Comparison of ENCODE assay signal across 9 mouse cellular contexts in the genomic region with DNA sequence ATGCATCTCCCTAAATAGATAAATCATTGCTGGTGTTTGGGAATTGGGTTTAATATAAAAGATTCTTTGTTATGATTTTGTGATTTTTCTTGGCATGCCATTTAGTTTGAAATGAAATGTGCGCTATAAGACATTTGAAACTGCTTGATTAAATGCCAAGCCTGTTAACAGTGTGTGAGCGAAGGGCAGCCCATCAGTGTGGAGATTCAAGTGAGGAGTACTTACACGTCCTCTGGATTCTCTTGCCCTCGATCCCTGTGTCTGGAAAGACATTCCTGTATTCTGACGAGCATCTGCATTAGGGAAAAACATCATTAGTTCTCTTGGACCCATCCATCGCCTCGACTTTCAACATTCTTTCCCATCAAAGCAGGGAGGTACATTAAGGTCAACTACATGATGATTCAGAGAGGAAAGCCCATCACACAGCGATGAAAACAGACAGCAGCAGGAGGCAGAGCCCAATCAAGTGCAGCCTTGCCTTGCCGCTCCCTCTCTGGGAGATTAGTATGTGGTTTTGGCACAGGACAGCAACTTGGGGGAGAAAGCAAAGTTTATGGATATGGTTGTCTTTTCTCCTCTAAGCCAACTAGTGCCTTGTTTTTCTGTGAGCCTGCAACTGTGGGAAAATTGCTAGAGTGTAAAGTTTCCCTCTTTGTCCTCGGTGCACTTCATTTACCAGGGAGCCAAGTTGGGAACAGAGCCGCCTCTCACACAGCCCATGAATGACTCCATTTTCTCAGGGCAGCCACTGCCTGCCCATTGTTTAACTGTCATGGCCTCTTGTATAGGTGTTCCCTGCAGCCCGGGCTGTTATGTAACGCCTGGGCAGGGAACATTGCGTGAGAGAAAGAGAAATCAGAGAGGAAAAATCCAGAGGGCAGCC. TPM values are rescaled to one million over a fixed set of nuclear protein-coding genes. Genes with fewer than 3 reads are reported as not detected.
DNase-seq lines count a peak whose midpoint lies in the region; ATAC-seq and TF ChIP-seq lines count a peak whose summit lies in the region.
"Had no signal": no experiment of that assay in that cellular context is flagged by ENCODE, and none has a peak within 500 bp of the region (broad histone marks: within the 10 kb centered on the region; RNA-seq: fewer than 3 reads in every experiment).

No protein-coding gene starts in this region.

- no peaks in the 10 kb centered on the region for H3K9me3 ChIP-seq in heart, embryonic 12.5 days (replicated peaks)
- H3K9me3 ChIP-seq in forebrain, postnatal 0 days (ENCODE audit: low read length): no peaks in the 10 kb centered on the region
- no peaks in the 10 kb centered on the region for H3K9me3 ChIP-seq in limb, embryonic 13.5 days

- H3K4me2 ChIP-seq in heart, embryonic 12.5 days: no peak overlapping the region
- H3K4me2 ChIP-seq in forebrain, postnatal 0 days (ENCODE audit: low read depth): no peak overlapping the region
- H3K4me2 ChIP-seq in limb, embryonic 13.5 days (replicated peaks): no peak overlapping the region

- no peaks in the 10 kb centered on the region for H3K4me1 ChIP-seq in heart, embryonic 12.5 days (replicated peaks)
- no peaks in the 10 kb centered on the region for H3K4me1 ChIP-seq in forebrain, postnatal 0 days (ENCODE audit: insufficient read depth)
- H3K4me1 ChIP-seq in limb, embryonic 13.5 days: peaks cover 5% of the 10 kb centered on the region; the same call in 1 of the 2 replicates
- H3K4me1 ChIP-seq in thymus, adult 2 months (replicated peaks; ENCODE audit: control insufficient read depth, insufficient read depth, low read length): no peaks in the 10 kb centered on the region; the same call in 1 of the 2 replicates

- no peak overlapping the region for H3K9ac ChIP-seq in heart, embryonic 12.5 days
- H3K9ac ChIP-seq in forebrain, postnatal 0 days: no peak overlapping the region
- no peak overlapping the region for H3K9ac ChIP-seq in limb, embryonic 13.5 days

- no peak overlapping the region for H3K27ac ChIP-seq in heart, embryonic 12.5 days (ENCODE audit: poor library complexity, severe bottlenecking)
- H3K27ac ChIP-seq in forebrain, postnatal 0 days (ENCODE audit: low read depth, low read length): peak overlapping the region; percentile 62; the same call in 1 of the 2 replicates
- H3K27ac ChIP-seq in limb, embryonic 13.5 days: peak overlapping the region; percentile 44; the same call in 1 of the 2 replicates
- no peak overlapping the region for H3K27ac ChIP-seq in thymus, adult 2 months (ENCODE audit: control insufficient read depth, insufficient read depth, low read length)

- TF ChIP-seq CTCF in brain, embryonic 14.5 days (IDR thresholded peaks at IDR 0.05; ENCODE audit: borderline replicate concordance, extremely low read depth, insufficient read depth, insufficient read length): no peak
- TF ChIP-seq CTCF in forebrain, postnatal 0 days (IDR thresholded peaks at IDR 0.05; ENCODE audit: low read depth): no peak
- no peak for TF ChIP-seq CTCF in thymus, adult 2 months (IDR thresholded peaks at IDR 0.05; ENCODE audit: borderline replicate concordance, control insufficient read depth, extremely low read depth, insufficient read depth, low read length, poor library complexity)

- 61% methylated on average over 14 of the region's 14 CpGs for WGBS in heart, embryonic 12.5 days
- 12% methylated on average over 14 of the region's 14 CpGs for WGBS in forebrain, postnatal 0 days
- 62% methylated on average over 14 of the region's 14 CpGs for WGBS in limb, embryonic 13.5 days
- 89% methylated on average over 14 of the region's 14 CpGs for WGBS in thymus, adult 2 months

- ATAC-seq in heart, embryonic 12.5 days (ENCODE audit: insufficient number of reproducible peaks, low FRiP score): no peak
- ATAC-seq in forebrain, postnatal 0 days: peak; percentile 95
- no peak; the same call in 1 of the 2 replicates for ATAC-seq in limb, embryonic 13.5 days (ENCODE audit: low FRiP score, low read depth)
- no peak for ATAC-seq in granulocyte monocyte progenitor cell, adult 5-6 weeks (replicated peaks; ENCODE audit: poor library complexity, severe bottlenecking)

- no peaks in the 10 kb centered on the region for H3K36me3 ChIP-seq in heart, embryonic 12.5 days
- no peaks in the 10 kb centered on the region for H3K36me3 ChIP-seq in forebrain, postnatal 0 days (ENCODE audit: insufficient read depth)
- no peaks in the 10 kb centered on the region for H3K36me3 ChIP-seq in limb, embryonic 13.5 days
- no peaks in the 10 kb centered on the region for H3K36me3 ChIP-seq in thymus, adult 2 months (ENCODE audit: control insufficient read depth, insufficient read depth, low read length)

- peak; percentile 36 to 37 for DNase-seq in heart, adult 18-20 months
- DNase-seq in brain, embryonic 14.5 days (ENCODE audit: low read depth): peak; percentile 96
- peak; percentile 59 for DNase-seq in forebrain, postnatal 0 days
- peak; percentile 59 for DNase-seq in retina, postnatal 1 day
- DNase-seq in thymus, adult 2 months: no peak

- no peak for TF ChIP-seq POLR2A in brain, embryonic 14.5 days (IDR thresholded peaks at IDR 0.05; ENCODE audit: borderline replicate concordance, extremely low read depth, insufficient read depth, insufficient read length, poor library complexity, severe bottlenecking)
- no peak for TF ChIP-seq POLR2A in thymus, adult 2 months (IDR thresholded peaks at IDR 0.05; ENCODE audit: control insufficient read depth, extremely low read depth, insufficient read depth, low read length, poor library complexity)

- H3K4me3 ChIP-seq in heart, embryonic 12.5 days: no peak overlapping the region
- H3K4me3 ChIP-seq in forebrain, postnatal 0 days (ENCODE audit: low read depth, low read length): no peak overlapping the region
- H3K4me3 ChIP-seq in limb, embryonic 13.5 days: no peak overlapping the region
- H3K4me3 ChIP-seq in thymus, adult 2 months (ENCODE audit: control insufficient read depth, insufficient read depth, low read length): no peak overlapping the region

- H3K27me3 ChIP-seq in heart, embryonic 12.5 days (replicated peaks): no peaks in the 10 kb centered on the region
- no peaks in the 10 kb centered on the region for H3K27me3 ChIP-seq in forebrain, postnatal 0 days (ENCODE audit: insufficient read depth, low read length)
- no peaks in the 10 kb centered on the region for H3K27me3 ChIP-seq in limb, embryonic 13.5 days
- H3K27me3 ChIP-seq in thymus, adult 2 months (ENCODE audit: control insufficient read depth, insufficient read depth, low read length): no peaks in the 10 kb centered on the region

RNA-seq across cellular contexts. Expression of gene Zfp648, which starts 44.6 kb away (rescaled TPM):
- total RNA-seq in heart, adult 18-20 months (2021): not detected
- 0.09 and 0.15 TPM in 2 replicates for polyA plus RNA-seq in heart, embryonic 12.5 days (2016; fragmentation: Nextera tagmentation; extraction: Ambion mirVana)
- 0.19 and 0.33 TPM in 2 replicates for polyA plus RNA-seq in brain, embryonic 14.5 days (2012; rRNA removed)
- 0.15 and 0.19 TPM in 2 replicates for total RNA-seq in forebrain, postnatal 0 days (2014; rRNA removed)
- polyA plus RNA-seq in forebrain, postnatal 0 days (2015; fragmentation: Nextera tagmentation; extraction: Ambion mirVana): 0.74 and 0.93 TPM in 2 replicates
- 1.2 and 1.3 TPM in 2 replicates for polyA plus RNA-seq in limb, embryonic 13.5 days (2015; fragmentation: Nextera tagmentation; extraction: Ambion mirVana)
- polyA plus RNA-seq in thymus, adult 2 months (2012; rRNA removed): 0.13 TPM in 1 of 2 replicates, not detected in the other
- total RNA-seq in granulocyte monocyte progenitor cell, adult 5-6 weeks (2014; fragmentation: Nextera tagmentation): not detected in 2 replicates
- not detected in 2 replicates for total RNA-seq in granulocyte monocyte progenitor cell, adult 5-6 weeks (2017)
- total RNA-seq: MEL had no signal

Comparison
In these comparisons a context has a peak if more than half of its experiments do, and no peak if none do; other contexts are left out.
1. H3K27ac ChIP-seq: peak in forebrain, postnatal 0 days (single experiment) and limb, embryonic 13.5 days (single experiment); none in heart, embryonic 12.5 days (single experiment) and thymus, adult 2 months (single experiment).